Mouse (Mus musculus) limb, embryonic 11.5 days (tissue): Measurements from ENCODE around the gene Mocs2. TPM values are rescaled to one million over a fixed set of nuclear protein-coding genes. Genes with fewer than 3 reads are reported as not detected.

Experiments
- ATAC-seq: fragments of 200-750 bp; cut with Nextera tagmentation; 2 replicates; pipeline ENCODE4 v1.8.0; 2017; ENCODE audit warnings: low read depth; ENCODE audit not compliant: insufficient number of reproducible peaks, low FRiP score, low TSS enrichment
- DNase-seq: peaks from one replicate; pipeline ENCODE4 v3.0.0-alpha.2; 2015; ENCODE audit warnings: low spot score
- H3K27ac ChIP-seq: fragments of 300-500 bp; sonication (generic); replicated peaks from 2 replicates; pipeline ENCODE4 v1.5.1; 2014; ENCODE audit warnings: low read depth, mild to moderate bottlenecking, low read length
- H3K27me3 ChIP-seq: fragments of 300-500 bp; sonication (generic); 2 replicates; pipeline ENCODE4 v1.6.1; 2014; ENCODE audit warnings: mild to moderate bottlenecking, low read length, mixed read lengths; ENCODE audit not compliant: control insufficient read depth, insufficient read depth
- H3K36me3 ChIP-seq: fragments of 300-500 bp; sonication (generic); 2 replicates; pipeline ENCODE4 v1.6.1; 2014; ENCODE audit warnings: mild to moderate bottlenecking, low read length, moderate library complexity, mixed read lengths; ENCODE audit not compliant: control insufficient read depth, insufficient read depth
- H3K4me1 ChIP-seq: fragments of 300-500 bp; sonication (generic); 2 replicates; pipeline ENCODE4 v1.6.1; 2014; ENCODE audit warnings: low read length, mixed read lengths; ENCODE audit not compliant: control insufficient read depth, insufficient read depth
- H3K4me2 ChIP-seq: fragments of 300-500 bp; sonication (generic); 2 replicates; pipeline ENCODE4 v1.6.1; 2014; ENCODE audit warnings: low read depth, mild to moderate bottlenecking, moderate library complexity; ENCODE audit not compliant: severe bottlenecking
- H3K4me3 ChIP-seq: fragments of 300-500 bp; sonication (generic); 2 replicates; pipeline ENCODE4 v1.5.1; 2014; ENCODE audit warnings: low read depth, low read length
- H3K9ac ChIP-seq: fragments of 300-500 bp; sonication (generic); 2 replicates; pipeline ENCODE4 v1.6.1; 2014; ENCODE audit warnings: mild to moderate bottlenecking, low read length
- H3K9me3 ChIP-seq: fragments of 300-500 bp; sonication (generic); 2 replicates; pipeline ENCODE4 v1.6.1; 2016; ENCODE audit warnings: low read length; ENCODE audit not compliant: control insufficient read depth
- WGBS: fragments of 180-500 bp; shearing (Covaris S2); extraction: QIAGEN DNeasy Blood & Tissue Kit; methylation state at CpG from one replicate; pipeline ENCODE4 v1.1.7; 2014; 5-methylcytosine and 5-hydroxymethylcytosine counted together
- polyA plus RNA-seq: library from polyadenylated mRNA; unstranded; fragments of >200 nt; fragmentation: Nextera tagmentation; extraction: Ambion mirVana; gene quantifications from 2 replicates; pipeline ENCODE4 v1.2.1, GENCODE M21; 2014

The Mocs2 gene
- polyA plus RNA-seq, 1 experiment from 2014 or later, result 84.3 TPM

DNA sequence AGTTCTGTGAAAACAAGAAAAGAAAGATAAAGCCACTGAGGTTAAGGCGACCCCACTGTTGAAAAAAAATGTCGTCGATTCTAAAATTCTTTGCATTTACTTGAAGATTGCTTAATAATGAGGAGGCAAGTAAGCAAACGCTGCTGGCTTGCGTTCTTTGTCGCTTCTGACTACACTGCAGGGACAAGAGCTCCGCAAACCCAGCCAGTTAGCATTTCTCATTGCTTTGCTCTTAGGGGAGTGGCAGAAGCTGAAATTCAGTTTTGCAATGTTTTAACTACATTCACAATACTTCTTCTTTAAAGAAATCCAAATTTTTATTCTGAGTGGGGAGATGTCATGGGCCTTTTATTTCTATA, 38.2 kb downstream of the Mocs2 start:
- ATAC-seq, result no peak

DNA sequence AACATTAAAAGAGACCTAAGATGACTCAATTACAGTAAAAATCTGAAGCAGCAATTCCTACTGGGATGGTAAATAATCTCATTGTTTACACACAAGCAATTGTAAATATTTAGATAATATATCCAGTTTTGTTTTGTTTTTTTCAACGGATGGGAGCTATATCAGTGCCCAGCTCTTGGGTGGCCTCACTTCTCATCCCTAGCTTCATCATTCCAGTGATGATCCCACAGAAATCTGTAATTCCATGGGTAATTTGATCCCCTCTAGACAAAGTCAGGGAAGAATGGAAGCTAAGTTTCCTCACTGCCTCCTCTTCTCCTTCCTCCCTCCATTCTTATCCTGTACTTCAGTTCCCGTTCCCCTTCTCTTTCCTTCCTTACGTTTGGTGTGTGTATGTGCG, 39.5 kb downstream of the Mocs2 start:
- H3K9me3 ChIP-seq, result no peaks in the 10 kb centered on the region
- H3K9ac ChIP-seq, result no peak overlapping the region
- H3K4me2 ChIP-seq, result no peak overlapping the region

More for the DNA sequence above, 38.2 kb downstream of the Mocs2 start:
- Histone ChIP-seq H3K4me1 (no peaks in the 10 kb centered on the region), H3K27ac (no peak overlapping the region), H3K36me3 (no peaks in the 10 kb centered on the region), H3K9me3 (no peaks in the 10 kb centered on the region), H3K27me3 (no peaks in the 10 kb centered on the region), H3K9ac (no peak overlapping the region), H3K4me2 (no peak overlapping the region), H3K4me3 (no peak overlapping the region)
- 65% methylated on average over 7 of the region's 7 CpGs for WGBS
- no peak for DNase-seq

DNA sequence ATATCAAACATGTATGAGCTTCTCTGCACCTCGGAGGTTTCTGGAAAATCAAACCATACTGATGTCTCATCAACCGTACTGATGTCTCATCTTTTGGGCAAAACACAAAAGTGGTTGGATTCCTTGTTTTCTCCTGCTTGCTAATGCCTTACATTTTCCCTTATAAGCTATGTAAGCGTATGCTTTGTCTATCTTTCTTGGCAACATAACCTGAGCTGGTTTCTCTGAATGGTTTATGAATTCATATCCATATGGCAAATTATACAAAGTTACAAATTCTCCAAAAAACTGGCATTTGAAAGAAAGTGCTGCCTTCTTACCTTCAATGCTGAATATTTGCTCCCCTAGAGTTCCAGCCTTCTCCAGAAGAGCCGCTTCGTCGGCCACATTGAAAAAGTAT, 56.7 kb downstream of the Mocs2 start:
- Histone ChIP-seq H3K36me3 (no peaks in the 10 kb centered on the region), H3K4me2 (no peak overlapping the region), H3K9me3 (no peaks in the 10 kb centered on the region), H3K27me3 (no peaks in the 10 kb centered on the region), H3K9ac (no peak overlapping the region), H3K4me1 (no peaks in the 10 kb centered on the region), H3K4me3 (no peak overlapping the region), H3K27ac (no peak overlapping the region)
- ATAC-seq (no peak), DNase-seq (no peak)
- WGBS, result 93% methylated on average over 6 of the region's 6 CpGs

More for the DNA sequence above, 39.5 kb downstream of the Mocs2 start:
- H3K4me1 ChIP-seq, result no peaks in the 10 kb centered on the region
- DNase-seq, result no peak
- WGBS, result 86% methylated on average over 4 of the region's 4 CpGs
- H3K27ac ChIP-seq, result no peak overlapping the region
- H3K27me3 ChIP-seq, result no peaks in the 10 kb centered on the region
- no peak overlapping the region for H3K4me3 ChIP-seq
- H3K36me3 ChIP-seq, result no peaks in the 10 kb centered on the region
- ATAC-seq, result no peak

DNA sequence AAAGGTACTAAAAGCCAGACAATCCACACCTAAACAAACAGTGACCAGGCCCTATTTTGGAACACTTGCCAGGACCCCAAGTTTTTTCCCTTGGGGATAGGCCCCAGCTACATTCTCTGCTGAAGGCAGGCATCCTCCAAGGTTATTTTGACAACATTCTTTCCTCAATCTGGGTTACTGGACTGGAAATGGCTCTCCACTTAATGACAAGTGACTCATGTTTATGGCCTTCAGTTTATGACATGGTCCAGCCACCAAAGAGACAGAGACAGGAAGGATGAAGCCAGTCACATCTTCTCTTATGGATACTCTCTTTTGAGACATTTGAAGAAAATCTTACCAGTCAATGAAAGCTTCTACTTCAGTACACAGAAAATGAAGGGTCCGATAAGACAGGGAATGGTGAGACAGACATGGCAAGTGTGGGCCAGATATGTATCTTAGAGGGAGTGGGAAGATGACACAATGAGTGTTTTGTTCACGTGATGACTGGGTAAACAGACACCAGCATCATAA, 58.0 kb downstream of the Mocs2 start:
- H3K27ac ChIP-seq, result no peak overlapping the region

DNA sequence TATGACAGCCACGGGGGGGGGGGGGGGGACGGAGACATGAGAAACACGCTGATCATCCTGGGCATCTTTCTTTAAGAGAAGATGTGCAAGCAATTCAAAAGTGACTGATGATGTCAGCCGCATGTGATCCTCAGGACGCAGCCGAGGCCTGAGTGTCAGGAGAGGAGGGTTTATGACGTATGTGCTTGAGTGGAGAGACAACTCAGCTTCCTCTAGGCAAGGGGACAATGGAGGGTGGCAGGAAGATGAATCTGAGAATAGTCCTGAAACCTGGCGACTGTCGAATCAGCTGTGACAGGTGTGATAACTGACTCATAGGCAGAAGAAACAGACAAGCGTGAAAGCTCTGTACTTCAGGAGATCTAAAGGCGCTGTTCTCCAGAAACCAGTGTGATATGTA, 60.6 kb downstream of the Mocs2 start:
- Histone ChIP-seq H3K36me3 (no peaks in the 10 kb centered on the region), H3K27me3 (no peaks in the 10 kb centered on the region), H3K4me2 (no peak overlapping the region), H3K4me1 (no peaks in the 10 kb centered on the region), H3K27ac (no peak overlapping the region), H3K9me3 (no peaks in the 10 kb centered on the region), H3K9ac (no peak overlapping the region), H3K4me3 (no peak overlapping the region)
- ATAC-seq, result no peak
- no peak for DNase-seq
- 88% methylated on average over 11 of the region's 11 CpGs for WGBS

More for the DNA sequence above, 58.0 kb downstream of the Mocs2 start:
- no peaks in the 10 kb centered on the region for H3K36me3 ChIP-seq
- WGBS, result 87% methylated on average over 2 of the region's 2 CpGs
- no peak for DNase-seq
- no peak overlapping the region for H3K9ac ChIP-seq
- H3K4me1 ChIP-seq, result no peaks in the 10 kb centered on the region
- no peak for ATAC-seq
- no peak overlapping the region for H3K4me2 ChIP-seq
- no peaks in the 10 kb centered on the region for H3K27me3 ChIP-seq
- no peaks in the 10 kb centered on the region for H3K9me3 ChIP-seq
- no peak overlapping the region for H3K4me3 ChIP-seq

Other genes with a start within 250 kb of the Mocs2 start
- gene Itga2, start 113.9 kb downstream of the Mocs2 start, polyA plus RNA-seq, result 0.60 and 0.68 TPM in 2 replicates